Mouse (Mus musculus): ENCODE data around the gene Xylb.
"Not testable (repeated sequence)": the region's sequence is repeated elsewhere in the genome, so short reads cannot be mapped to it uniquely, and the experiment has no call there.

DNA sequence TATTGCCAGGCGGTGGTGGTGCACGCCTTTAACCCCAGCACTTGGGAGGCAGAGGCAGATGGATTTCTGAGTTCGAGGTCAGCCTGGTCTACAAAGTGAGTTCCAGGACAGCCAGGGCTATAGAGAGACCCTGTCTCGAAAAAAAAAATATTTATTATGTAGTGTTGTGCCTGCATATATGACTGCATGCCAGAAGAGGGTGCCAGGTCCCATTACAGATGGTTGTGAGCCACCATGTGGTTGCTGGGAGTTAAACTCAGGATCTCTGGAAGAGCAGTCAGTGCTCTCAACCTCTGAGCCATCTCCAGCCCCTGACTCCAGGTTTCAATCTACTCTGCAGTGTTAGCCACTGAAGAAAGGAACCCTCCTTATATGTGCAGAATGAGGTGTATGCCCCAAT lies 13.6 kb downstream of the Xylb start:
- TF ChIP-seq CTCF (IDR thresholded peaks at IDR 0.05; ENCODE audit: extremely low read depth, insufficient read depth, insufficient read length, insufficient replicate concordance); POLR2A (IDR thresholded peaks at IDR 0.05; ENCODE audit: low read depth, low read length): not testable (repeated sequence)
